Comparison of ENCODE assay signal across 31 mouse cellular contexts in genomic region chr15:74287492-74287891, GRCm38 (mm10).
"Had no signal": no experiment of that assay in that cellular context is flagged by ENCODE, and none has a peak within 500 bp of the region (broad histone marks: within the 10 kb centered on the region; RNA-seq: fewer than 3 reads in every experiment).

No protein-coding gene starts in this region.

- H3K27ac ChIP-seq: limb, embryonic 10.5 days; limb, embryonic 12.5 days; limb, embryonic 13.5 days; limb, embryonic 15.5 days; liver, embryonic 12.5 days; liver, embryonic 13.5 days; liver, embryonic 14.5 days; liver, embryonic 15.5 days; lung, embryonic 15.5 days; macrophage; midbrain, embryonic 10.5 days; midbrain, embryonic 12.5 days; midbrain, embryonic 13.5 days; midbrain, embryonic 15.5 days; neural tube, embryonic 12.5 days; neural tube, embryonic 13.5 days had no signal

- H3K36me3 ChIP-seq: limb, embryonic 10.5 days; limb, embryonic 12.5 days; limb, embryonic 13.5 days; limb, embryonic 15.5 days; liver, embryonic 12.5 days; liver, embryonic 13.5 days; liver, embryonic 15.5 days; lung, embryonic 15.5 days; midbrain, embryonic 10.5 days; midbrain, embryonic 12.5 days; midbrain, embryonic 13.5 days; midbrain, embryonic 15.5 days; neural tube, embryonic 12.5 days; neural tube, embryonic 13.5 days had no signal

- H3K4me3 ChIP-seq: limb, embryonic 10.5 days; limb, embryonic 12.5 days; limb, embryonic 13.5 days; limb, embryonic 15.5 days; liver, embryonic 12.5 days; liver, embryonic 13.5 days; liver, embryonic 15.5 days; lung, embryonic 15.5 days; megakaryocyte, embryonic 14.5 days; midbrain, embryonic 10.5 days; midbrain, embryonic 12.5 days; midbrain, embryonic 13.5 days; midbrain, embryonic 15.5 days; myocyte; neural tube, embryonic 12.5 days; neural tube, embryonic 13.5 days had no signal

- H3K9ac ChIP-seq: limb, embryonic 12.5 days; limb, embryonic 13.5 days; limb, embryonic 15.5 days; liver, embryonic 12.5 days; liver, embryonic 13.5 days; liver, embryonic 14.5 days; liver, embryonic 15.5 days; liver, postnatal 0 days; lung, embryonic 14.5 days; lung, embryonic 15.5 days; midbrain, embryonic 12.5 days; midbrain, embryonic 13.5 days; midbrain, embryonic 15.5 days; neural tube, embryonic 12.5 days; neural tube, embryonic 13.5 days had no signal

- ATAC-seq: liver, embryonic 12.5 days; liver, postnatal 0 days; lung, postnatal 0 days; midbrain, embryonic 13.5 days; midbrain, embryonic 15.5 days; midbrain, embryonic 16.5 days had no signal

- DNase-seq: left cerebral cortex, postnatal 4 days; liver; liver, embryonic 13.5 days; liver, postnatal 0 days; lung, adult 18-20 months; lung, adult 2 months; lung, embryonic 14.5 days; lung, postnatal 10 days; lung, postnatal 14 days; lung, postnatal 36 days; lung, postnatal 4 days; midbrain, embryonic 14.5 days had no signal

- H3K9me3 ChIP-seq: limb, embryonic 10.5 days; limb, embryonic 12.5 days; limb, embryonic 13.5 days; limb, embryonic 15.5 days; liver, embryonic 12.5 days; liver, embryonic 13.5 days; liver, embryonic 15.5 days; lung, embryonic 15.5 days; megakaryocyte, embryonic 14.5 days; midbrain, embryonic 10.5 days; midbrain, embryonic 12.5 days; midbrain, embryonic 13.5 days; midbrain, embryonic 15.5 days; neural tube, embryonic 12.5 days; neural tube, embryonic 13.5 days had no signal

- H3K4me1 ChIP-seq: limb, embryonic 10.5 days; limb, embryonic 12.5 days; limb, embryonic 13.5 days; limb, embryonic 15.5 days; liver, embryonic 12.5 days; liver, embryonic 13.5 days; liver, embryonic 15.5 days; lung, embryonic 15.5 days; megakaryocyte, embryonic 14.5 days had no signal
